Mouse (Mus musculus): ENCODE results near the gene Gm14403. TPM values are rescaled to one million over a fixed set of nuclear protein-coding genes. Genes with fewer than 3 reads are reported as not detected.

Gene Gm14403
- 2.7 to 6.0 TPM (median 4.1 TPM) in 4 replicates for total RNA-seq (2023)

DNA sequence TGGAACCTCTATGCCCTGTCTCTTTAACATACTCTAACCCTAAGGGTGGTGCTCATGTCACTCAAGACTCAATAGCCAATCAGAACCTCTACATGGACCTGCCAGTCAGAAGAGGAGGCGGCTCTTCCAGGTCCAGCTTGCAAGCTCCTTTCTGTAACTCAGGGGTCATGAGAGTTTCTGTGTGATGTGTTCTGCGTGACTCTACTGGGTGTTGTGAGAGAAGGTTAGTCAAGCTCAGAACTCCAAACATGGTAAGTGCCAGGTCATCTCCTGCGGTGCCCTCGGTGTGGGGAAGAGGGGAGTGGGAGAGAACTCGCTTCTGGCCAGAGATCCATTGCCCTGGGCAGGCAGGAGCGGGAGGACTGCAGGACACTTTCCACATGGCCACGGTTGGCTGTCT, at the start of gene Gm14403:
Gene Gm14403, plus strand, starts transcription at position 149 of the 400 bp plus-strand sequence.

DNA sequence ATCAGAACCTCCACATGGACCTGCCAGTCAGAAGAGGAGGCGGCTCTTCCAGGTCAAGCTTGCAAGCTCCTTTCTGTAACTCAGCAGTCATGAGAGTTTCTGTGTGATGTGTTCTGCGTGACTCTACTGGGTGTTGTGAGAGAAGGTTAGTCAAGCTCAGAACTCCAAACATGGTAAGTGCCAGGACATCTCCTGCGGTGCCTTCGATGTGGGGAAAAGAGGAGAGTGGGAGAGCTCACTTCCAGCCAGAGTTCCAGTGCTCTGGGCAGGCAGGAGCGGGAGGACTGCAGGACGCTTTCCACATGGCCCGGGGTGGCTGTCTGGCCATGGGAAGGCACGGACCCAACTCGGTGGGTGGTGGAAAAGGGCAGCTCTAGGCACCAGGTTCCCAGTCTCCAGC, 33.3 kb upstream of the Gm14403 start, which contains the start of gene Zfp970:
Gene Zfp970, plus strand, starts transcription at position 58 of the 400 bp plus-strand sequence.

Other genes starting within 250 kb of the Gm14403 start
- 0.60 TPM in 1 of 4 replicates, not detected in the others for gene Gm14409, start 231.2 kb upstream of the Gm14403 start, total RNA-seq (2023)
- gene Gm14412, start 173.9 kb upstream of the Gm14403 start, total RNA-seq (2023), result 0.36 TPM in 1 of 4 replicates, not detected in the others
- gene Gm14418, start 99.9 kb upstream of the Gm14403 start, total RNA-seq (2023), result 0.69 to 4.7 TPM (median 0.98 TPM) in 4 replicates
- gene Zfp970, start 33.5 kb upstream of the Gm14403 start, total RNA-seq (2023), result 0.60 to 3.3 TPM (median 1.6 TPM) in 4 replicates
- gene Gm14406, start 80.0 kb downstream of the Gm14403 start, total RNA-seq (2023), result not detected in 4 replicates

Data from B cell, adult 62 days (primary cell).